Mouse (Mus musculus): ENCODE data around the gene Cd38. TPM values are rescaled to one million over a fixed set of nuclear protein-coding genes. Genes with fewer than 3 reads are reported as not detected.

Cd38 gene
- polyA plus RNA-seq, 1 experiment from 2014 or later: 9.9 TPM

DNA sequence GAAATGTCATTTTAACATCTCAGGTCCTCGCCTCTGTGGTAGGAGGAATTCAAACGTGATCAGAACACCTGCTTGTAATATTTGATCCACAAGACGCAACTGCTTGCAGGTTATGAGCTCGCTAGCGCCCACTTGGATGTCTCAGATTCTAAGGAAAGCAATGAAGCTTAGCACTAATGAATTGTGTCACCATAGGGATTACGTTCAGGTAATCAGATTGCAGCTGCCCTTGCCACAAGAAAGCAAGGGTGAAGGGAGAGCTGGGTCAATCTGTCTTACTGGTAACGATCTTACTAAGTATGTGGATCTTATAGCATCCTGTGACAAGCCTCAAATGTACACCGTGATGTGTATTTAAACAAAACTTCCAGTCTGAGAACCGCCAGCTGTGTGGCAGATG, 41.0 kb upstream of the Cd38 start:
- 77% methylated on average over 9 of the region's 9 CpGs for whole genome bisulfite sequencing
- H3K36me3 ChIP-seq (replicated peaks; ENCODE audit: control insufficient read depth, insufficient read depth, low read depth, low read length): no peaks in the 10 kb centered on the region
- DNase-seq (ENCODE audit: low spot score): no peak
- ATAC-seq (replicated peaks; ENCODE audit: insufficient number of reproducible peaks, low FRiP score, low TSS enrichment, low read depth): no peak
- no peak overlapping the region for H3K9ac ChIP-seq (replicated peaks; ENCODE audit: low read length)
- no peaks in the 10 kb centered on the region for H3K9me3 ChIP-seq (replicated peaks; ENCODE audit: control insufficient read depth, low read length)
- no peak overlapping the region for H3K27ac ChIP-seq (replicated peaks; ENCODE audit: low read depth, low read length)
- no peak overlapping the region for H3K4me2 ChIP-seq (ENCODE audit: low read depth, low read length)
- no peaks in the 10 kb centered on the region for H3K4me1 ChIP-seq (ENCODE audit: control insufficient read depth, insufficient read depth, low read length)
- H3K4me3 ChIP-seq (ENCODE audit: low read depth, low read length): no peak overlapping the region
- no peaks in the 10 kb centered on the region for H3K27me3 ChIP-seq (ENCODE audit: control insufficient read depth, insufficient read depth, low read length)

DNA sequence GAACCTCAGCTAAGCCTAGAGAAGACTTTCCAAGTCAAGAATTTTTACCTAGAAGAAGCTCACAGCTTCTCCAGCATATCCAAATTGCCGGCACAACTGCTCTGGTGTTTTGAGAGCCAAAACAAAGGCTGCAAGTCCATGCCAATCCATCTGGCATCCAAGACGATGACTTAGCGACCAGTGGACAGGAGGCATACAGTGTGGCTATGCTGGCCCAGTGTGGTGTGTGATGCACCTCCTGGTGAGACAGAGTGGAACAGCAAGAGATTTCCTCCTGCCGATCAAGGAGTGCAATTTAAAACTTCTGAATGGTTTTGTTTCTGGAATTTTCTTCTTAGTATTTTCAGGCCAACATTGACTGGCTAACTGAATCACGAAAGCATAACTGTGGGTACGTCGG, 31.8 kb upstream of the Cd38 start:
- Histone ChIP-seq H3K9ac (replicated peaks; ENCODE audit: low read length) (no peak overlapping the region), H3K4me3 (ENCODE audit: low read depth, low read length) (no peak overlapping the region), H3K4me2 (ENCODE audit: low read depth, low read length) (no peak overlapping the region), H3K4me1 (ENCODE audit: control insufficient read depth, insufficient read depth, low read length) (no peaks in the 10 kb centered on the region), H3K27me3 (ENCODE audit: control insufficient read depth, insufficient read depth, low read length) (no peaks in the 10 kb centered on the region), H3K27ac (replicated peaks; ENCODE audit: low read depth, low read length) (no peak overlapping the region), H3K36me3 (replicated peaks; ENCODE audit: control insufficient read depth, insufficient read depth, low read depth, low read length) (no peaks in the 10 kb centered on the region), H3K9me3 (replicated peaks; ENCODE audit: control insufficient read depth, low read length) (no peaks in the 10 kb centered on the region)
- ATAC-seq (replicated peaks; ENCODE audit: insufficient number of reproducible peaks, low FRiP score, low TSS enrichment, low read depth) (no peak), DNase-seq (ENCODE audit: low spot score) (no peak)
- WGBS: 93% methylated on average over 7 of the region's 7 CpGs

DNA sequence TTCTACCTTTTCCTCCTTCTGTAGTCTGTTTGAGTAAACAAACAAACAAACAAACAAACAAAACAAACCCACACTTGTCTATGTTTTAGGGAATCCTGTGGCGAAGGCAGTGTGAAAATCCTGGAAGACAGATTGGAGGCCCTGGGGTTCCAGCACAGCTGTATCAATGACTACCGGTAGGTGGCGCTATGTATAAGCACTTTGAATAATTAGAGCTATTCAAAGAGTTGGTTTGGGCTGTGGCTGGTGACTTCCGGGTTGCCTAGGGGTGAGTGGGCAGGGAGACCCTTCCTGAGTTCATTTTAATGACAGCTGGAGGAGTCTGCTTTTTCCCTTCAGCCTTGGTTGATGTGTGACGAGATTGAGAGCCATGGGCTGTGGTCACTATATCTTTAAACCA, 31.0 kb upstream of the Cd38 start:
- no peak overlapping the region for H3K27ac ChIP-seq (replicated peaks; ENCODE audit: low read depth, low read length)
- H3K36me3 ChIP-seq (replicated peaks; ENCODE audit: control insufficient read depth, insufficient read depth, low read depth, low read length): no peaks in the 10 kb centered on the region
- ATAC-seq (replicated peaks; ENCODE audit: insufficient number of reproducible peaks, low FRiP score, low TSS enrichment, low read depth) (no peak), DNase-seq (ENCODE audit: low spot score) (peak; percentile 72)
- 45% methylated on average over 5 of the region's 5 CpGs for WGBS
- H3K4me3 ChIP-seq (ENCODE audit: low read depth, low read length): no peak overlapping the region
- H3K4me1 ChIP-seq (ENCODE audit: control insufficient read depth, insufficient read depth, low read length): no peaks in the 10 kb centered on the region
- H3K9ac ChIP-seq (replicated peaks; ENCODE audit: low read length): no peak overlapping the region
- H3K27me3 ChIP-seq (ENCODE audit: control insufficient read depth, insufficient read depth, low read length): no peaks in the 10 kb centered on the region
- H3K4me2 ChIP-seq (ENCODE audit: low read depth, low read length): no peak overlapping the region
- no peaks in the 10 kb centered on the region for H3K9me3 ChIP-seq (replicated peaks; ENCODE audit: control insufficient read depth, low read length)

DNA sequence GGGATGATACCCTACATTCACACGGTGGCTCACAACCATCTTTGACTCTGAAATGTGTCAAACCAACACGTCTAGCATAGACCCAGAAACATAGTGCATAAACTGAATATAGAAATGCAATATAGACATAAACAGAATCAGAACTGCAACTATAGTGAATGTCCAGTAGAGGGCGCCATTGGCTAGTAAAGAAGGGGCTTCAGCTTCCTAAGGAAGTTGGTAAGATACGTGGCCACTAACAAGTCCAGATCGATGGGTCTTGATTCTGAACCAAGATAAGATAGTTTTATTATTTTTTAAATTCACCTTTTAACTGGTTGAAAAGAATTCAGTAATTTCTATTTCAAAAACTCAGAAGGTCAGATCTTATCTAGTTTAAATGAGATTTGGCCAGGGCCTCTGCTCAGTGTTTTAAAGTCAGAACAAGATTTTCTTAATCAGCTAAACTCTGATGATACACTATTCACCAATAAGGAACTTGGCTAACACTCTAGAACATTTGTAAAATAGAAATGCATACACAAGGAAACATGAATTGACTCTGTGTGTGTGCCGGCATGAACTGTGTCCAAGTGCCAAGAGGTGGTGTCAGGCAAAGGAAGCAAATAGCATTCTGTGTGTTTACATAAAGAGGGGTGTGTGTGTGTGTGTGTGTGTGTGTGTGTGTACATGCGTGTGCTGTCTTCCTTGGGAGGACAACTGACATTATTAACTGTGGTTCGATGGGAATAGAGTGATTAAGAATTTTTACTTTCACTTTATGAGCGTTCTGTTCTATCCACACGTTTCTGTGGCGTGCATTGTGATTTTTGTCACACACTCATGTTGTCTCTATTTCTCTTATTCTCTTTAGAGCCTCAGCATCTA, 27.0 kb upstream of the Cd38 start:
- no peaks in the 10 kb centered on the region for H3K4me1 ChIP-seq (ENCODE audit: control insufficient read depth, insufficient read depth, low read length)
- no peak overlapping the region for H3K4me3 ChIP-seq (ENCODE audit: low read depth, low read length)
- WGBS: 50% methylated on average over 11 of the region's 11 CpGs
- no peak overlapping the region for H3K4me2 ChIP-seq (ENCODE audit: low read depth, low read length)
- no peaks in the 10 kb centered on the region for H3K36me3 ChIP-seq (replicated peaks; ENCODE audit: control insufficient read depth, insufficient read depth, low read depth, low read length)
- H3K27me3 ChIP-seq (ENCODE audit: control insufficient read depth, insufficient read depth, low read length): no peaks in the 10 kb centered on the region
- H3K9me3 ChIP-seq (replicated peaks; ENCODE audit: control insufficient read depth, low read length): no peaks in the 10 kb centered on the region
- peak; percentile 84 for DNase-seq (ENCODE audit: low spot score)
- H3K27ac ChIP-seq (replicated peaks; ENCODE audit: low read depth, low read length): no peak overlapping the region
- no peak for ATAC-seq (replicated peaks; ENCODE audit: insufficient number of reproducible peaks, low FRiP score, low TSS enrichment, low read depth)
- H3K9ac ChIP-seq (replicated peaks; ENCODE audit: low read length): no peak overlapping the region

DNA sequence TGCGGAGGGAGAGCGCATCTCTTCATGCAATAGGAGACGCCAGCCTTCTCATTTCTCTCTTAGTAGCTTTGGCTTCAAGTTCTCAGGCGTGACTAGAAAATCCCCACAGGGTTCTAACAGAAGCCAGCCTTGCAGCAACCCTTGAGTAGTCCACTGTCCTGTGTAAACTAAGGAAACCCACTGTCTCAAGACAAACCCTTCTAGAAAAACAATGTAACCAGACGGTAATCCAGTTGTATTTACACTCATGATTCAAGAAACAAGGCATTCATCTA, 26.4 kb upstream of the Cd38 start:
- Histone ChIP-seq H3K36me3 (replicated peaks; ENCODE audit: control insufficient read depth, insufficient read depth, low read depth, low read length) (no peaks in the 10 kb centered on the region), H3K4me3 (ENCODE audit: low read depth, low read length) (no peak overlapping the region), H3K4me2 (ENCODE audit: low read depth, low read length) (no peak overlapping the region), H3K9ac (replicated peaks; ENCODE audit: low read length) (no peak overlapping the region), H3K27me3 (ENCODE audit: control insufficient read depth, insufficient read depth, low read length) (no peaks in the 10 kb centered on the region), H3K4me1 (ENCODE audit: control insufficient read depth, insufficient read depth, low read length) (no peaks in the 10 kb centered on the region), H3K27ac (replicated peaks; ENCODE audit: low read depth, low read length) (no peak overlapping the region), H3K9me3 (replicated peaks; ENCODE audit: control insufficient read depth, low read length) (no peaks in the 10 kb centered on the region)
- ATAC-seq (replicated peaks; ENCODE audit: insufficient number of reproducible peaks, low FRiP score, low TSS enrichment, low read depth) (no peak), DNase-seq (ENCODE audit: low spot score) (no peak)
- WGBS: 79% methylated on average over 5 of the region's 5 CpGs

DNA sequence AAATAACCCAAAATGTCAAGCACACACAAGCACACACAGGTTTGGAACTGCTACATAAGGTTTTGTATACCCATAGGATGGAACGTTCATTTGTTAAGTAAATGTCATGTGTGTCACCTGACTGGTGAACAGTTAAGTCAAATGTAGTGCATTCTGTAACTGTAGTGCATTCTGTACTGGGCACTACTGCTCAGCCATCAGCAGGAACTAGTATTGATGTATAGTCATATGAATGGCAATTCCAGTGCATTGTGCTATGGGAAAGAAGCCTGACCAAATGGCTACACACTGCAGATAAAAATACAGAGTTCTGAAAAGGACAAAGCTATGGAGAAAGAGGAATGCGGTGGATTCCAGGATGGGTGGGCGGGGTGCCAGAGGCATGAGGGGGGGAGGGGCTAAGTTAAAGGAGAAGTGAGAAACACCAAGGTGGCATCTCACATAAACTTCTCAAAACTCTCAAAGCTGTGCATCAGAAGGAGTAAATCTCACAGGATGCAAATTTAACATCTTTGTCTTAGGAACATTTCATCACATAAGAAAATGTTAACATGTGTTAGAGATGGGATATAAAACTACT, 25.7 kb upstream of the Cd38 start:
- no peaks in the 10 kb centered on the region for H3K4me1 ChIP-seq (ENCODE audit: control insufficient read depth, insufficient read depth, low read length)
- no peak overlapping the region for H3K4me2 ChIP-seq (ENCODE audit: low read depth, low read length)
- no peak overlapping the region for H3K27ac ChIP-seq (replicated peaks; ENCODE audit: low read depth, low read length)
- DNase-seq (ENCODE audit: low spot score) (no peak), ATAC-seq (replicated peaks; ENCODE audit: insufficient number of reproducible peaks, low FRiP score, low TSS enrichment, low read depth) (no peak)
- H3K36me3 ChIP-seq (replicated peaks; ENCODE audit: control insufficient read depth, insufficient read depth, low read depth, low read length): no peaks in the 10 kb centered on the region
- WGBS: 74% methylated on average over 3 of the region's 3 CpGs
- H3K9me3 ChIP-seq (replicated peaks; ENCODE audit: control insufficient read depth, low read length): no peaks in the 10 kb centered on the region
- H3K4me3 ChIP-seq (ENCODE audit: low read depth, low read length): no peak overlapping the region
- H3K9ac ChIP-seq (replicated peaks; ENCODE audit: low read length): no peak overlapping the region
- H3K27me3 ChIP-seq (ENCODE audit: control insufficient read depth, insufficient read depth, low read length): no peaks in the 10 kb centered on the region

DNA sequence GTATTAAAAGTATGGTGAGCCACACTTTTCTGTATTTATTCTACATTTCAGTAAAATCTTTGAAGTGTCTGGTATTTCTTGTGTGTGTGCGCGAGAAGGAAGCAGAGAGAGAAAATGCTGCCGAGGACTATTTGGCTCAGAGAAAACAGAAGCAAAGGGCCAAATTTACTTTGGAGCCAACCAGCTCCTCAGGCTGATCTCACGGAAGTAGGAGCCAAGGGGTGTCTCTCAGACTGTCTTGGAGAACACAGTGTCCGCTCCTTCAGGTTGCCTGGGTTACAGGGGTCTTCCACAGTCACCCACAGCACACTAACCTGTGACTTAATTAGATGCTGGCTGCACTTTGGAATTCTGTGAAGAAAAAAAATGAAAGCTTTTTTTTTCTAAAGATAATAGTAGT, 23.3 kb upstream of the Cd38 start:
- 85% methylated on average over 5 of the region's 5 CpGs for WGBS

DNA sequence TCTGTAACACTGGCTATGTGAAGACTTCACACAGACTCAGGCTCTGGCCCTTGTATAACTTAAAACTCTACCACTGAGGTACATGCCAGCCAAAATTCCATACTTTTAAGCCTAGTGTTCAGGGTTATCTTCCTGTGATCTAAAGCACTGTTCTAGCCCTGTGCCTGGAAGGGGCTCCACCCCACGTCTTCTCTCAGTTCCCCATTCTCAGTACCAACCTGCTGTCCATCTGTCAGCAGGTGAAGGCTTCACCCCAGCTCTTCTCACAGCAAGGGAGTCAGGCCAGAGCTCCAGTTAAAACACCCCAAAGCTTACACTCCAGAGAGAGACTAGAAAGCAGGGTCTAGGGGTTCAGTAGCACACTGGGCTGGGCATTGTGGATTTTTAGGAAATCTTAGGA, 22.7 kb upstream of the Cd38 start:
- WGBS: 61% methylated on average over 1 of the region's 1 CpGs
- Histone ChIP-seq H3K4me1 (ENCODE audit: control insufficient read depth, insufficient read depth, low read length) (no peaks in the 10 kb centered on the region), H3K4me2 (ENCODE audit: low read depth, low read length) (no peak overlapping the region), H3K9me3 (replicated peaks; ENCODE audit: control insufficient read depth, low read length) (no peaks in the 10 kb centered on the region), H3K27ac (replicated peaks; ENCODE audit: low read depth, low read length) (no peak overlapping the region), H3K4me3 (ENCODE audit: low read depth, low read length) (no peak overlapping the region), H3K27me3 (ENCODE audit: control insufficient read depth, insufficient read depth, low read length) (no peaks in the 10 kb centered on the region), H3K9ac (replicated peaks; ENCODE audit: low read length) (no peak overlapping the region), H3K36me3 (replicated peaks; ENCODE audit: control insufficient read depth, insufficient read depth, low read depth, low read length) (no peaks in the 10 kb centered on the region)
- DNase-seq (ENCODE audit: low spot score) (no peak), ATAC-seq (replicated peaks; ENCODE audit: insufficient number of reproducible peaks, low FRiP score, low TSS enrichment, low read depth) (no peak)

More for the DNA sequence above, 23.3 kb upstream of the Cd38 start:
- H3K4me1 ChIP-seq (ENCODE audit: control insufficient read depth, insufficient read depth, low read length): no peaks in the 10 kb centered on the region
- no peak overlapping the region for H3K9ac ChIP-seq (replicated peaks; ENCODE audit: low read length)
- no peak overlapping the region for H3K27ac ChIP-seq (replicated peaks; ENCODE audit: low read depth, low read length)
- DNase-seq (ENCODE audit: low spot score) (no peak), ATAC-seq (replicated peaks; ENCODE audit: insufficient number of reproducible peaks, low FRiP score, low TSS enrichment, low read depth) (no peak)
- H3K4me2 ChIP-seq (ENCODE audit: low read depth, low read length): no peak overlapping the region
- H3K36me3 ChIP-seq (replicated peaks; ENCODE audit: control insufficient read depth, insufficient read depth, low read depth, low read length): no peaks in the 10 kb centered on the region
- no peaks in the 10 kb centered on the region for H3K9me3 ChIP-seq (replicated peaks; ENCODE audit: control insufficient read depth, low read length)
- H3K4me3 ChIP-seq (ENCODE audit: low read depth, low read length): no peak overlapping the region
- no peaks in the 10 kb centered on the region for H3K27me3 ChIP-seq (ENCODE audit: control insufficient read depth, insufficient read depth, low read length)

Measured in embryonic facial prominence, embryonic 11.5 days (tissue).